Mouse (Mus musculus) kidney, adult 2 months (tissue): Measurements from ENCODE around the gene Acp4.

Experiments
- CTCF ChIP-seq: fragments of 200-500 bp; conservative IDR thresholded peaks from 2 replicates; pipeline ENCODE4 v1.5.1; 2011; ENCODE audit warnings: low read depth, mild to moderate bottlenecking, control low read depth, low read length, moderate library complexity, mixed read lengths; ENCODE audit not compliant: insufficient read depth, insufficient read length
- POLR2A ChIP-seq: fragments of 200-500 bp; IDR thresholded peaks from one replicate; pipeline ENCODE4 v1.6.1; 2011; ENCODE audit warnings: low read depth, low read length, control low read depth

DNA sequence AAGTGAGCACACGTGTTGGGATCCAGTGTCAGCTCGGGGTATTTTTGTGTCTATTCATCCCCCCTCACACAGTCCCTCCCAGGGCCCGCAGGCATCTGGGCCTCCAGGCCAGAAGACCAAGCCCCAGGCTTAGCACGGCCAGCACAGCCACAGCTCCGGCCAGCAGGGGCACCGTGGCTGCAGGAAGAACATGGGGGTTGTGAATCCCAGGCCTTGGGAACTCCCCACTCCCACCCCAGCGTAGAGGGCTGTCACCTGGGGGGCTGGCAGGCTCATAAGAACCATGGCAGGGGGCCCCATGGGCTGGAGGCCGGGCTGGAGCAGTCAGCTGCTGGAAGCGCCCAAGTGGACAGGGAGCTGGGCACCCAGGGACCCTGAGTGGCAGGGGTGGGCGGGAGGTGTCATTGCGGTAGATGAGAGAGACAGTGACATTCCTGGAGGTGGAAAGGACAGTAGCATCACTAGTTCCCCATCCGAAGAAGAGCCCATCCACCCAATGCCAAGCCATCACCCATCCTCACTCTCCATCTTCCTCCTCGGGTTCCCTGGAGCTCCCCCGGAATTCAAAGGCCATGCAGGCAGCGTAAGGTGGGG is 4.1 kb downstream of the Acp4 start:
- TF ChIP-seq CTCF (no peak), POLR2A (no peak)
